Mouse (Mus musculus) kidney, adult 9 months (tissue): ENCODE results near the gene Epha6.

ENCODE experiments used
- DNase-seq: peaks from one replicate; pipeline ENCODE4 v3.0.0; 2022

Gene Epha6

DNA sequence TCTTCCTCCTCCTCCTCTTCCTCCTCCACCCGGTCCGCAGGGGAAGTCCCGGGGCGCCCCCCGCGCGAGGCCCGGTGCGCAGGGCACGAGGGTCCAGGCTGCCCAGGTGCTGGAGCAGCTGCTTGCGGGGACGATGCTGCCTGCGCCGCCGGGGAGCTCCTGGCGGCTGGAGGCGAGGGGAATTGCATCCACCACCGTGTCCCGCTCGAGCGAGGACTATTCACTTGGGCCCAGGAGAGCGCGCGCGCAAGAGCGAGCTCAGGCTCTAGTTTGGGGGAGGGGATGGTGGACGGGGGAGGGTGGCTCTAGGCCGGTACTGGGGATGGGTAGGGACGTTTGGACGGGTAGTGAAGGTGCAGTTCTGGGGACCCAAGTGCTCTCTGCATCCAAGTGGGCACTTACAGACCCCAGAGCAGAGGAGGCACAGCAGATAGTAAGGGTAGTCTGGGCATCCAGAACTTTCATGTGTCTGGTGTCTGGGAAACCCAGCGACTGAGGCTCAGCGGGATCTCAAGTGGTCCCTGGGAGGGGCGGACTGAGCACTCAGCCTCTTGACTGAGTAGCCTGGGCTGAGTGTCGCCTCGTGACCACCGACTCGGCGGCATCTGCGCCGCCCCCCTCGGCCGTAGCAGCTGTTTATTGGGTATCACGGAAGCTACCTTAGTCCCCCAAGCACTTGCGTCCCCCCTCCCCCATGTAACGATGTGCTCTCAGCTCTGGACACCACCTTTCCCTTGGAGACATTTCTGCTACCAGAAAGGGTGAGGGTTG is at the start of gene Epha6:
TSS of gene Epha6 (minus strand) at position 471 of the 771 bp plus-strand sequence.
- no peak for DNase-seq

DNA sequence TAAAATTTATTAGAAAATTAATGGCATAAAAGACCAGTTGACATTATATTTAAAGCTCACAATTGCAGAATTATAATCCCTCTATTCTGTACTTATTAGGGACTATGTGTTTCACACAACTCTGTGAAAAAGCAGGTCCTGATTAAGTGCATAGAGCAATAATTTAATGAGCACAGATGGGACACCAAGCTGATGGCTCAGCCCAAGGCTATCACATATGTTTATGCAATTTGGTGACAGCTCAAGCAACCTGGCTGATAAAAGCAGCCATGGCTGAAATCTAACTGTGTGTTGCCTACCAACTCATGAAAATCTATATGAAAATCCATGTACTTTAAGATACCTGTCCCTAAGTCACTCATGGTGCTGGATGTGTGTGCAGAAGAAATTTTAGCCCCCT is 46.4 kb upstream of the Epha6 start:
- DNase-seq: no peak

DNA sequence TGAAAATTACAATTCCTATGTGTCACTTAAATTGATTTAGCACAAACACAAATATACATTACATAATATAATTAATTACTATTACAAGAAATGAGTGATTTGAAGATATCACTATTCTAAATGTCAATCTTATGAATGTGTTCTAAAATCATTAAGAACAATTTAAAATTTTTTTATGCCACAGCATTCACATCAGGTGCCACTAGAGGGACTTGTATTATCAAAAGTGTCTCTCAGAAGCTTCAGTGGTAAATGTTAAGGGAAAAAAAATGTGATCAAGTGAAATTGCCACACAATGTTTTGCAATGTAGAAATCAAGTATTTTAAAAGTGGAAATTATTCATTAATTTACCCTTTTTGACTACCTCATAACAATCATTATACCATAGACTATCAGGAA is 22.8 kb upstream of the Epha6 start:
- DNase-seq: no peak

DNA sequence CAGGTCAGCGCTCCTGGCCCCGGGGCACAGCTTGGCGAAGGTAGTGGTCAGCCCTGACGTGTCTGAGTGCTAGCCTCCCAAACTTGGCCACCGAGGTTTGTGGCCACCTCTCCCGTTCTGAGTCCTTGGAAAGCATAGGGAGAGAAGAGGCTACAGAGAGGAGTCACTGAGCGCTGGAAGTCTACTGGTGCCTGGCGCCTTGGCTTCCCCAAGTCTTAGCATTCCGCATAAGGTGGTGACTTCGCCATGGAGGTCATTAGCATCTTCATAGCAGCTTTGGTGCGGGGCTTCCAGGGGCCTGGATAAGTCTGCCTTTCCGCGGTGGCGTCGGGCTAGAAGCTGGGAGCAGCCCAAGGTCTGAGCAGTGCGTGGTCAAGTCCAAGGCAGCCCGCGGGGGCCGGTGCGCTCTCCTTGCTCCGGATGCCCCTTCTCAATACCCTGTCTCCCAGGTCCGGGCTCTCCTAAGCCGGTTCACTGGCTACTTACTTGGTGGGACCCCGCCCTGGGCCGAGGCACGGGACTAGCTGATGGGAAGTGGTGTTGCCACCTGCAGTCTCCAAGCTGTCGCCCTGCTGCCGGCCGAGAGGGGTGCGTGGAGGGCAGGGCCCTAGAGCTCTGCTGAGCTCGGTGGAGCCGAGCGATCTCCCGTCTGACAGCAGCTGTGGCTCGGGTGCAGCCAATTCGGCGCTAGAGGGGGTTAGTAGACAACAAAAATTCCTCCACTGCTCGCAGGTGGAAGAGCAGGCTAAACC is 677 bp upstream of the Epha6 start:
- peak; percentile 2 for DNase-seq

DNA sequence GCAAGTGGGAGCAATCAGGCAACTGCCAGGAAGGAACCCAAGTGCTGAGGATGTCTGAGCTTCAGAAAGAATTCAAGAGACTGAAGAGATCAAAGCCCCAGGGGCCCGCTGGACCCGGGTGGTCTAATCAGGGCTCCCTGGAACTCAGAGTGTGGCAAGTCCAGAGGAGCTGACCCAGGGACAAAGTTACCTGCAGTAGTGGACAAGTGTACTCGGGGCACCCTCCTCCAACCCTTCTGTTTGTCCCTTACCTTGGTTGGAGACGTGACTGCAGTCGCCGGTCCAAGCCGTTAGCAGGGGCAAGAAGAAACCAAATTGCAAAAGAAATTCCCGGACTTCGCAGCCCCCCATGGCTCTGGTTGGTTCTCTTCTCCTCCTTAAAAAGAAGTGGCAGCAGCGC is 718 bp downstream of the Epha6 start:
- DNase-seq: no peak

DNA sequence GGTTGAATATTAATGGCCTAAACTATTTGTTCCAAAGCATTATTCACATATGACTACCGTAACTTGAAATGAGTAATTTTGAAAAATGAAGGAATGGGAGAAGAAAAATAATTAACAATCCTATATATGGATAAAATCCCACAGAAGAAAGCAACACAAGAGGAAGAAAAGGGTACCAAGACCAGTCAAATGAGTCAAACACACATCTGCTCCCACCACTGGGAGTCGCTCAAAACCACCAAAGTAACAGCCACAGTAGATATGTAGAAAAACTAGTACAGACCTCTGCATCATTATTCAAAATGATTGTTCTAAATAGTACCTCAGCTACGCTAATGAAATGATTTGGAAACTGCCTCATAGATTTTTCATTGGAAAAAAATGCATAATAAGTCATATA is 20.0 kb downstream of the Epha6 start:
- DNase-seq: no peak

DNA sequence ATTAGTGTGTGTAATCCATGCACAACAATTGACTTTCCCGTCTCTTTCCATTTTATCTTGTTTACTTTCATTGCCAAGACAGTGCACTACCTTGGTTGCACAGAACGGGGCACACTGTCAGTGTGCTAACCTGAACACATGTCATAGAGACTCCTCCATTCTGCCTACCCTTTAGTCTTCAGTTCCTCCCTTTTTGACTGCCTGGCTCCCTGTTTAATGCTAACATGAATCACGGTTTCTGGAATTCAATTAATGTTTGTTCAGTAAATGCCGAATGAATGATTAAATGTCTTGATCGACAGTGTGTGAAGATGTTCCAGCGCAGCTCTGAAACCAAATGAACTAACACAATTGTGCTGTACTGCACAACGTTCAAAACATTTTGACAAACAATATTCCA is 20.6 kb downstream of the Epha6 start:
- DNase-seq: no peak

DNA sequence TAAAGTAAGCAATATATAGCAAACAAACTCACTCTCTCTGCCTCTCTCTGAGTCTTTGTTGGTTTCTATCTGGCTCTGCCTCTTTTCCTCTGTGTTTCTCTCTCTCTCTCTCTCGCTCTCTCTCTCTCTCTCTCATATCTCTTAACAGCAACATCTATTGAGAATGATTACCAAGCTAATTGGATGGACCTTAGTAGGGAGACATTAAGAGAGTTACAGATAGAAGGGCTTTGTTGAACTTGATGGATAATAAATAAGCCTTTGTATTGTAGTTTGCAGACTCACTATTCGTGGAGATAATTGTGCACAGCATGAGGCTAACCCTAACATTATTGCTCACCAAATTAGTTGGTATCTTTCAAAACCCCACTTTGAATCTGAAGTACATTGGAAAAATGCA is 34.8 kb downstream of the Epha6 start:
- no peak for DNase-seq

DNA sequence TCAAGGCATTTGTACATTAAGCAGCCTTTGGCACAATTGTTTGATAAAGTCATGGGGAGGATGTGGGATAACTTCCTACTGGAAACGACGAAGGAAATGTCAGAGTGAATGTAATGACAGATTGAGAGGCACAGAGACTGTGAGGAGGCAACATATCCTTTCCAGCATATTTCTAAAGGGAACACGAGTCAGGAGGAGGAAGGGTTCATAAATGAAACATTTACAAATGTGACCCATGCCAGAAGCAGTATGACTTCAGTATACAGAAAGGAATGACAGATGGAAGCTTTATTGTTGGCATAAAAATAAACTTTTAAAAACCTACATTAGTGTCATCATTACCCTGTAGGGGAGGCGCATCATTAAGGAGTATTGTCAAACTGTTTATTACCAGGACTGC is 60.9 kb downstream of the Epha6 start:
- DNase-seq: no peak

DNA sequence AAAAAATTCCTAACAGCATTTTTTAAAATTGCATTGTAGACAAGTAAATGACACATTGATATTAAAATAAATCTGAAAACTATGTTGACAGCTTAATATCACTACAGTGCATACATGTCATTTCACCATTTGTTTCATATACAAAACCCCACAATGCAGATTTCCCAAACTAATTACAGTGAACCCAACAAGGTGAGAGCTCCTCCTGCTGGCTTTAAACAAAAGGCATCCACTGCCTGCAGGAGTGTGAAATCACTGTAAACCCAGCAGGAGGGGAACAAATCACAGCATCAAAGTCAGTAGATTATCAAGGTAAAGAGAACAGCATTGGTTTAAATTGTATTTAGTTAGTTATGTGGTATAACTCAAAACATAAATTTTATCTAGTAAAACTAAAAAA is 67.1 kb downstream of the Epha6 start:
- DNase-seq: peak; percentile 5

DNA sequence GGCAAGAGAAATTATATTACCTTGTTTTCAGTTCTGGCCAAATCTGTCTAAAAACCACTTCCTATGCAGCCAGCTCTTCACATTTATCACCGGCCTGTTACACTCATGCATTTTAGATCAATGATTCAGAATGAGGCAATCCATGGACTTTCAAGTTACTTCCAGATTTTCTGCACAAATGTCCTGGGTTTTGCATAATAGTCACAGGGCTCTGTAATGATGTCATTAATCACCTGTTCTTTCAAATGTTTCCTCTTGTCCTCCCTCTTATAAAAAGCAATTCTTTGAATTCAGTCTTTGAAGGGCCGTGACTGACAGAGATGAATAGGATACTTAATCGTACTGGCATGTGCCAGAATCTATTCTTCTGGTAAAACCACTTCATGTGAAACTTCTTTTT is 95.6 kb downstream of the Epha6 start:
- no peak for DNase-seq

DNA sequence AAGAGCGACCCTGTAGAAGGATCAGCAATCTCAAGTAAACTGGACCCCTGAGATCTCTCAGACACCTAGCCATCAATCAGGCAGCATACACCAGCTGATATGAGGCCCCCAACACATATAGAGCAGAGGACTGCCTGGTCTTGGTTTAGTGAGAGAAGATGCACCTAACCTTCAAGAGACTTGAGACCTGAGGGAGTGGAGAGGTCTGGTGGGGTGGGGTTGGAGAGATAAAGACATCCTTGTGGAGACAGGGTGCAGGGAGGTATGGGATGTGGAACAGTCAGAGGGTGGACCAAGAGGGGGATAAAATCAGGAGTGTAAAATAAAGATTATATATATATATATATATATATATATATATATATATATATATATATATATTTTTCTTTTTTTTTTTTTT is 105.8 kb downstream of the Epha6 start:
- DNase-seq: no peak

DNA sequence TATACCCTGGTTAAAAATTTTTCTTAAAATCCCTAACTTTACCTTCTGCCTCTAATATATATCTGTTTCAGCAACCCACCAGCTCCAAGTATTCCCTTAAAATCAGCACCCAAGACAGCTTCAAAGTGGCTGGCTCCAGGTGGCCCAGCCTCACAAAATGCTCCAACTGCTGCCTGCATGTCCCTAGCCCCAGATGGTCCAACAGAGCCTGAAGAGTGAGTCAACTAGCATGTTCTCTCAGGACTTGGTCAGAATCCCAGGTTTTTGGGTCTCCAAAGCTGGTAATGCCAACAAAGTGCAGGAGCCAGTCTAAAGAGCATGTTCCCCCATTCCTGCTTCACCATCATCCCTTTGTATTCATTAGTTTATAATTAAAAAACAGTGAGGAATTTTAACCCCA is 129.6 kb downstream of the Epha6 start:
- DNase-seq: no peak

DNA sequence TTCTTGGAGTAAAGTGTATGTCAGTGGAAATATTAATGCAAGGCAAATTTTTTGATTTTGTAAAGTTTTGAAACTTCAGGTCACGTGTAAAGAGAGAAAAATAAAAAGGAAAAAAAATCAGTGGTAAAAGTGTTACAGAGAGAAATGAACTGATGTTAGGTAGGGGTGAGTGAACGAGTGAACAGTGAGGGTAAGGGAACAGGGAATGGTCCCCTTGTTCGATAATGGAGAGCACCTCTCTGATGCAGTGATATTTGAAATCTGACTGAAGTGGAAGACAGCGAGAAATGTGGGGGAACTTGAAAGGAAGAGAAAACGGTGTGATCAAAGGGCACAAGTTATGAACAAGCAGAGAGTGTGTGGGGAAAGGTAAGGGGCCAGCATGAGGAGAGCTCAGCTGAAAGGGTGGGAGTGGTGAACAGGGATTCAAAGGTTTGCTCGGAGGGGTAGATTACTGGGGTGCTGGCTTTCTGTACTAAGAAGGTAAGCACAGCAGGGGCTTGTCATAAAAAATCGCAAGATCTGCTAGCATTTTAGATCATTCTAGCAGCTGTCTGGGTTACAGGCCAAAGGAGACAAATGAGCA is 137.0 kb downstream of the Epha6 start:
- DNase-seq: no peak

DNA sequence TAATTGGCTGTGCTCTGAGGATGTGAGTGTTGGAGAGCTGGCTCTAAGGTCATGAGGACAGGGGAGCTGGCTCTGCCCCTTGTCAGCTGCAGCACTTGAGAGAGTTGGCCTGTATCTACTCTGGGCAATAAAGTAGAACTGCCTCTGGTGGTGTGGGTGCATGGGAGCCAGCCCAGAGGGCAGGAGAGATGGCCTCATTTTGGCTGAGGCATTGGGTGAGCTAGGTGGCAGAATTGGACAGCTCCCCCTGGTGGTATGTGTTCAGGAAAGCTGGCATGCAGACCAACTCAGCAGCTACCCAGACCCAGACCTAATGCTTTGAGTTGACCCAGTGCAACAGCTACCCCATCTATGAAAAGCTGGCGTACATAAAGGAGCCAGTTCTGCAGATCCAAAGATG is 170.0 kb downstream of the Epha6 start:
- DNase-seq: peak; percentile 3

DNA sequence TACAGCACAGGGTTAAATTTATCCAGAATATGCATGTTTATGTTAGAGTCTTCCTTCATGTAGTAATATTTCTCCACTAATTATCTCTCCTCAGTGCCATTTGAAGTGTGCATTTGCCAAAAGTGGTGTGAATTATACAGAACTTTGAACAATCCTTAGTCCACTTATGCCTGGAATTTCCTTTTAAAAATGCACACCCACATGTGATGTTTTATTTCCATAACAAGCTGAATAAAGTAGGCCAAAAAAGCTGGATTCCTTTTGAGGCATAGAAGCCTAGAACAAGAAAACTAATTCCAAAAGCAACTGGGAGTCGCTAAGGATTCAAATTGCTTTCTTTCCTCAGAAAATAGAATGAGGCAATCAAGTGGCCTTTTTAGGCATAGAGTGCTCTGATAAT is 171.1 kb downstream of the Epha6 start:
- DNase-seq: no peak

DNA sequence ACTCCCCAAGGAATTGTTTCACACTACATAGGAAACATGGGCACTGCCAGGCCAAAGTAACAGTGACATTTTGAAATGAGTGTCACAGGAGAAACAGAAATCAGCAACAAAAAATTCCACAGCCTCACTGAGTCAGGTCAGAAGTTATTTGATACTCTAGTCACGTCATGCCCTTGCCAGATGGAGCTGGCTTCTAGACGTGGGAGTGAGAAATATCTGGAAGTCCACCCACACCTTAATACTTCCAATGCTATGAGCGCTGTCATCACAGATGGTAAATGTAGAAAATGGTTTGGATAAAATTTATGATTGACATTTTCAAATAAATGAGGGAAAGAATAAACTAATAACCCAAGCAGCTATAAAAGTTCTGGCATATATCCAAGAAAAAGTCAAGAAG is 210.0 kb downstream of the Epha6 start:
- DNase-seq: no peak

DNA sequence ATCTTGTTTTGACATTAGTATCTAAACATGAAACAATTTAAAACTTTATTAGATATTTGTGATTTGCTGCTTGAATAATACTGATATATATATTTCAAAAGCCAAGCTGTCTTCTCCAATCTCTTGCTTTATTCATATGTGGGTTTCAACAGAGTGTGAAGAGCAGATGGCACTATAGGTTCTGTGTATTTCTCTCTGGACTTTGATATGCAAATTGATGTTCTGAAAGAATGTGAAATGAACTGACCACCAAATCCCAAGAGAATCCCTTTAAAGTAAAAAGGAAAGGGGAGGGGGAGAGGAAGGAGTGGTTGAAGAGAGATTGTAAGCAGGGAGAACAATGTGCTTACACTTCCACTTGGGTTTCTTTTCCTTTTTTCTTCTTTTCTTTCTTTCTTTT is 212.4 kb downstream of the Epha6 start:
- DNase-seq: no peak

DNA sequence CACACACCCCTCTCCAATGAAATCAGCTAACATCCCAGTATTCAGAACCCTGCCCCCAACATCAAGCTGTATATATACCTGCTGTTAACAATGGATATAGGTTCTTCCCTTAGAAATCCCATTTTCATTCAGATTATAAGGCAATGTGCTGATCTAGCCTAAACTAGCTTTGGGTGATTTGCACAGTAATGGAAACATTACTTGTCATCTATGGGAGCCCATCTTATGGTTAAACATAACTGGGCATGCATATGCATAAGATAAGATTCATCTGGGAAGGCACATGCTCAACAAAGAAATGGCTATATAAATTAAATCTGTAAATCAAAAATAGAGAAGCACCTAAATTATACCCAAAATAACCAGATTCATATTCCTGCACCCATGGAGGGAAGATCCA is 230.2 kb downstream of the Epha6 start:
- DNase-seq: no peak

DNA sequence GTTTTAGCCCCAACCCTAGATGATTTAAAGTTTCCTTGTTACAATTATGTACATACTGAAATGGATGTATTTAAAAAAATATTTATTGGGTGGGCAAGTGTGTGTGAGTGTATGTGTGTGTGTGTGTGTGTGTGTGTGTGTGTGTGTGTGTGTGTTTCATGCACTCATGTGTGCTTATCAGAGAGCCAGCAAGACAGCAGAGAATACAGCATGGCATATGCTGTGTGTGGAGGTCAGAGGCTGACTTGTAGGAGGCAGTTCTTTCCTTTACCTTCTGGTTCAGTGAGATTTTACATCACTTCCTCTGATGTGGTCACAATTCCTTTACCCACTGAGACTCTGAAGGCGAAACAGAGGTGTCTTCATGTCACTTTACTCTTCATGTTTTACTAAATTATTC is 321.4 kb downstream of the Epha6 start:
- DNase-seq: no peak

DNA sequence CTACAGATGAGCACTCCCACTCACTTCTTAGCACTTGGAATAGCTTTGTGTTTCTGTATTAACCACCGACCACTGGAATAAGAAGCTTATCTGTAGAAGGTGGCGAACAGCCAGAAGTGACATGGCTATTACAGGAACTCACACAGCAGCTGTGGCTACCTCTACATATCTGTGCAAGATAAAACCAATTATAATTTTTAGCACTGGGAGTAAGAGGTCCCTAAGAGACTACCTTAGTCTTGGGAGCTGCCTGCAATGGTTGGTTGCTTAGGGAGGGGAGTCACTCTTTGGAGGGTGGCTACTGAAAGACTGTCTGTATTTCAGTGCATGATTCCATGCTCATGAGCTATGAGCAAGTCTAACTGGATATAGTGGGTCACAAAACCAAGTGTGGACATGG is 331.2 kb downstream of the Epha6 start:
- DNase-seq: no peak

DNA sequence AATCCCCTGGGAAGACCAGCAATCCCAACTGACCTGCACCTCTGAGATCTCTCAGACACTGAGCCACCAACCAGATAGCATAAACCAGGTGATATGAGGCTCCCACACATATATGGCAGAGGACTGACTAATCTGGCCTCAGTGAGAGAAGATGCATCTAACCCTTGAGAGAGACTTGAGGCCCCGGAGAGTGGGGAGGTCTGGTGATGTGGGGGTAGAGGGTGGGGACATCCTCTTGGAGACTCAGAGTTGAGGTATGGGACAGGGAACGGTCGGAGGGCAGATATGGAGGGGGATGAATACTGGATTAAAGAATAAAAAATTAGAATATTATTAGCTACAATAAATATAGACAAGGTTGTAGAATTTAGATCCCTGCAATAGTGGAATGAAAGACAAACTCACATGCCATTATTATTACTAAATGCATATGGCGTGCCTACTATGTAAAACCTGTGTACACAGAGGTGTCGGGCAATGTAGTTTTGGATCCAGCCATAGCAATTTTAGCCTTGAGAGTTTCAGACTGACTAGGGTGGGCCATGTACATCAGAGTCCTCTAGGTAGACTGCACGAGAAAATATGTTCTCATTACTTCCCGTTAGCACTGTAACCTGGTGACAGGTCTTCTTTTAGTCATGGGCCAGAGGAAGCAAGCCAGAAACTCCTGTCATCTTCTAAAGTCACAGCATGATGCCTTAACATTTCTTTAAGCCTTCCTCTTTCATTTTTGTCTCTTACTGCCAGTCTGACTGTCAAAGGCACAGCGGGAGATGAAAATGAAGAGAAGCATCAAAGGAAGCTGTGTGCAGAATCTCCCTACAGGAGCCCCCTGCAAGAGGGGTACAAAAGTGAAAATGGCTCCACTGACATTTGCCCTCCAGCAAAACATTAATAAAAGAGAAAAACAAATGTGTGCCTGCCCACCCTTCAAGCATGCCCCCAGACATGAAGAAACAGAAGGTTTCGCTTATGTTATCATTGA is 338.7 kb downstream of the Epha6 start:
- DNase-seq: no peak
